Mouse (Mus musculus): Measurements from ENCODE around the gene Cyp1b1. TPM values are rescaled to one million over a fixed set of nuclear protein-coding genes. Genes with fewer than 3 reads are reported as not detected.
A peak's percentile ranks its signal among the peaks of the same experiment; 100 is the strongest.

The Cyp1b1 gene
- polyA plus RNA-seq, 1 experiment = 3.1 TPM

GRCm38 (mm10) chr17:79728585-79729503 is 14.0 kb upstream of the Cyp1b1 start:
- Histone ChIP-seq H3K27ac (replicated peaks; ENCODE audit: low read depth, low read length) (no peak overlapping the region), H3K4me3 (ENCODE audit: insufficient read depth, low read depth, low read length) (no peak overlapping the region)

GRCm38 (mm10) chr17:79728053-79728584 is 13.3 kb upstream of the Cyp1b1 start:
- Histone ChIP-seq H3K4me1 (ENCODE audit: control insufficient read depth, insufficient read depth, insufficient read length, low read length) (no peaks in the 10 kb centered on the region), H3K27ac (replicated peaks; ENCODE audit: low read depth, low read length) (no peak overlapping the region), H3K4me3 (ENCODE audit: insufficient read depth, low read depth, low read length) (no peak overlapping the region)

More at GRCm38 (mm10) chr17:79728585-79729503, 14.0 kb upstream of the Cyp1b1 start:
- no peaks in the 10 kb centered on the region for H3K4me1 ChIP-seq (ENCODE audit: control insufficient read depth, insufficient read depth, insufficient read length, low read length)

DNA sequence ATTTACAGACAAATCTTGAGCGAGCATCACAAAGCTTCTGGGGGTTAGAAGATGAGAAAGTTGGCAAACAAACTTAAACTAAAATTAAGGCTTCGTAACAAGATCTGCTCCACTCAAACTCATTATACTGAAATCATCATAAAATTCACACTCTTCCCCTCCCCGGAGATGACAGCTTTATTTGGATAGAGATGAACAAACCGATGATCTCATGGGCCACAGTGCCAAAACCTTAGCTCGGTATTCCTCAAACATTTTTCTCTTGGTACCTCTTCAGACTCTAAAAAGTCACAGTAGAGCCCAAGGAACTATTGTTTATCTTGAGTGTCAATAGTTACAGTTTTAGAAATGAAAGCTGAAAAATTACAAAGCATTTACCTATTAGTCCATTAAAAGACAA is 11.8 kb upstream of the Cyp1b1 start:
- Histone ChIP-seq H3K4me3 (ENCODE audit: insufficient read depth, low read depth, low read length) (no peak overlapping the region), H3K4me1 (ENCODE audit: control insufficient read depth, insufficient read depth, insufficient read length, low read length) (no peaks in the 10 kb centered on the region), H3K27ac (replicated peaks; ENCODE audit: low read depth, low read length) (no peak overlapping the region)

- Histone ChIP-seq H3K4me1 (ENCODE audit: control insufficient read depth, insufficient read depth, insufficient read length, low read length) (no peaks in the 10 kb centered on the region), H3K27ac (replicated peaks; ENCODE audit: low read depth, low read length) (no peak overlapping the region)
Observed at GRCm38 (mm10) chr17:79720681-79721080, 5.8 kb upstream of the Cyp1b1 start.

GRCm38 (mm10) chr17:79715649-79716143 is 835 bp upstream of the Cyp1b1 start:
- Histone ChIP-seq H3K4me1 (ENCODE audit: control insufficient read depth, insufficient read depth, insufficient read length, low read length) (peaks cover 10% of the 10 kb centered on the region), H3K4me3 (ENCODE audit: insufficient read depth, low read depth, low read length) (peak overlapping the region; percentile 46), H3K27ac (replicated peaks; ENCODE audit: low read depth, low read length) (no peak overlapping the region)

More at GRCm38 (mm10) chr17:79720681-79721080, 5.8 kb upstream of the Cyp1b1 start:
- no peak overlapping the region for H3K4me3 ChIP-seq (ENCODE audit: insufficient read depth, low read depth, low read length)

DNA sequence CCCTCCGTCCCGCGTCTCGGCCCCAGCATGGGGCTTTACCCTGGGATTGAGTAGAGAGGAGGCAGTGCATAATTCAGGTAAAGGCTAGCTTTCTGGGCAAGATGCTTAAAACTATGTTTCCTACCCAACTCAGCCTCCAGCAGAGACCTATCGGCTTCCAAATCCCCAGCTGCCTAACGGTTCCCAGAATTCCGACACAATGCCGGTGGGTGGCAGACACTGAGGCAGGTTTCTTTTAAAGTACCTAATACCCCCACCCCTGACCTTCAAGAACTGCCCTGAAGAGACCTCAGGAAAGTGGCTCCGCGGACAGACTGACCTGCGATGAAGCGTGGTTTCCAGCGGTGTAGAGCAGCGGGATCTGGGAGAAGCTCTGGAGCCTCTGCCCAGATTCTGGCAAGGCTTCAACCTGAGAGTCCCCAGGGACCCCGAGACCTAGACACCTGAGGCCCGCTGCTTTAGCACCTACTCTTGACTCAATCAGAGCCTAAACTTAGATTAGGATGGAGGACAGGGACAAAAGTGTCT is 429 bp downstream of the Cyp1b1 start:
- H3K4me1 ChIP-seq (ENCODE audit: control insufficient read depth, insufficient read depth, insufficient read length, low read length) = peaks cover 10% of the 10 kb centered on the region
- H3K27ac ChIP-seq (replicated peaks; ENCODE audit: low read depth, low read length) = 0 out of 2 replicates have a peak overlapping the region, but pooled peaks have one; percentile 41
- H3K4me3 ChIP-seq (ENCODE audit: insufficient read depth, low read depth, low read length) = peak overlapping the region; percentile 59

- Histone ChIP-seq H3K4me3 (ENCODE audit: insufficient read depth, low read depth, low read length) (peak overlapping the region; percentile 59), H3K27ac (replicated peaks; ENCODE audit: low read depth, low read length) (peak overlapping the region; percentile 41; the same call in 1 of the 2 replicates), H3K4me1 (ENCODE audit: control insufficient read depth, insufficient read depth, insufficient read length, low read length) (peaks cover 10% of the 10 kb centered on the region)
Observed at GRCm38 (mm10) chr17:79713643-79714367, 1.1 kb downstream of the Cyp1b1 start.

DNA sequence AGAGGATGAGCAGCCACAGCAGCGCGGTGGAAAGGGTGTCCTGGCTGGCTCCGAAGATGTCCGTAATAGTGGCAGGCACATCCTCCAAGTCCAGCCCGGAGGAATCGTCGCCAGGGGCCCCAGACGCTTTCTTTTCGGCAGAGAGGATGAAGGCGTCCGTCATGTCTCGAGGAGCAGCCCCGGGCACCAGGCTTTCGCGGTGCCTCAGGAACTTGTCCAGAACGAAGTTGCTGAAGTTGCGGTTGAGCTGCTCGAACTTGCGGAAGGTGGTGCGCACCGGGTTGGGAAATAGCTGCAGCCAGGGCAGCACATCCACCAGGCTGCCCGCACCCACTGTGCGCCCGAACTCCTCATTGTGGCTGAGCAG is 1.6 kb downstream of the Cyp1b1 start:
- H3K4me3 ChIP-seq (ENCODE audit: insufficient read depth, low read depth, low read length) = peak overlapping the region; percentile 59
- H3K4me1 ChIP-seq (ENCODE audit: control insufficient read depth, insufficient read depth, insufficient read length, low read length) = peaks cover 10% of the 10 kb centered on the region
- peak overlapping the region; percentile 37; the same call in 1 of the 2 replicates for H3K27ac ChIP-seq (replicated peaks; ENCODE audit: low read depth, low read length)

DNA sequence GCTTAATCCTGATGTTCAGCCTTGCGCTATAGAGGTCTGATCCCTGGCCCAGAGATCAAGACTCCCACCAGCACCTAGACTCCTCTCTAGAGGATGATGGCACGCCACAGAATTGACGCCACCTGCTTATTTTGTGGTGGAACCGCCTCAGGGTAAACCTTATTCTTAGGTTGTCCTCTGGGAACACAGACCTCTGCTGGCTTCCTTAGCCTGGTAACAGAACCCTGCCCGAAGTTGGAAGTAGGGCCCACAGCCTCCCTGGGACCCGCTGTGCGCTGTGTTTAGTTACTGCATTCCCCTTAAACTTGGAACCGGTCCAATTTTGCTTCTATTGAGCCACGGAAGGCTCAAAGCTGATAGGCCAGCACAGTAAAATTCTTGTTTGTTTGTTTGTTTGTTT is 2.3 kb downstream of the Cyp1b1 start:
- Histone ChIP-seq H3K4me1 (ENCODE audit: control insufficient read depth, insufficient read depth, insufficient read length, low read length) (peaks cover 10% of the 10 kb centered on the region), H3K27ac (replicated peaks; ENCODE audit: low read depth, low read length) (0 out of 2 replicates have a peak overlapping the region, but pooled peaks have one; percentile 33), H3K4me3 (ENCODE audit: insufficient read depth, low read depth, low read length) (peak overlapping the region; percentile 59)

GRCm38 (mm10) chr17:79711944-79712343 is 2.9 kb downstream of the Cyp1b1 start:
- Histone ChIP-seq H3K27ac (replicated peaks; ENCODE audit: low read depth, low read length) (no peak overlapping the region; the same call in 1 of the 2 replicates), H3K4me3 (ENCODE audit: insufficient read depth, low read depth, low read length) (peak overlapping the region; percentile 59), H3K4me1 (ENCODE audit: control insufficient read depth, insufficient read depth, insufficient read length, low read length) (peaks cover 10% of the 10 kb centered on the region)

DNA sequence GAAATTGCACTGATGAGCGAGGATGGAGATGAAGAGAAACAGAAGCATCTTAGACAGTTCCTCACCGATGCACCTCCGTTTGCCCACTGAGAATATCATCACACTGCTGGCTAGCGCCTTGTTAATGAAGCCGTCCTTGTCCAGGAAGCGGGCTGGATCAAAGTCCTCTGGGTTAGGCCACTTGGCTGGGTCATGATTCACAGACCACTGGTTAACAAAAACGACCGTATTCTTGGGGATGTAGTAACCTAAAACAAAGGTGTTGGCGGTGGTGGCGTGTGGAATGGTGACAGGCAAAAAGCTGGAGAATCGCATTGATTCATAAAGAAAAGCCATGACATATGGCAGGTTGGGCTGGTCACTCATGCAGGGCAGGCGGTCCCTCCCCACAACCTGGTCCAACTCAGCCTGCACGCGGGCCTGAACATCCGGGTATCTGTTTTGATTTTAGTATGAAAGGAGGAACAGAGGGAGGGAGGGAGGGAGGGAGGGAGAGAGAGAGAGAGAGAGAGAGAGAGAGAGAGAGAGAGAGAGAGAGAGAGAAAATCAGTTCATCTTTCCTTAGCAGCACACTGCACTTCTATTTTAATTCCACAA is 4.5 kb downstream of the Cyp1b1 start:
- no peak overlapping the region for H3K4me3 ChIP-seq (ENCODE audit: insufficient read depth, low read depth, low read length)
- peaks cover 10% of the 10 kb centered on the region for H3K4me1 ChIP-seq (ENCODE audit: control insufficient read depth, insufficient read depth, insufficient read length, low read length)
- H3K27ac ChIP-seq (replicated peaks; ENCODE audit: low read depth, low read length) = no peak overlapping the region

GRCm38 (mm10) chr17:79709718-79710117 is 5.1 kb downstream of the Cyp1b1 start:
- Histone ChIP-seq H3K4me3 (ENCODE audit: insufficient read depth, low read depth, low read length) (no peak overlapping the region; the same call in 1 of the 2 replicates), H3K4me1 (ENCODE audit: control insufficient read depth, insufficient read depth, insufficient read length, low read length) (peaks cover 10% of the 10 kb centered on the region), H3K27ac (replicated peaks; ENCODE audit: low read depth, low read length) (no peak overlapping the region)

- Histone ChIP-seq H3K4me3 (ENCODE audit: insufficient read depth, low read depth, low read length) (no peak overlapping the region), H3K27ac (replicated peaks; ENCODE audit: low read depth, low read length) (no peak overlapping the region), H3K4me1 (ENCODE audit: control insufficient read depth, insufficient read depth, insufficient read length, low read length) (no peaks in the 10 kb centered on the region)
Observed at GRCm38 (mm10) chr17:79708168-79708567, 6.7 kb downstream of the Cyp1b1 start.

GRCm38 (mm10) chr17:79705671-79706455 is 9.0 kb downstream of the Cyp1b1 start:
- peak overlapping the region; percentile 24 for H3K27ac ChIP-seq (replicated peaks; ENCODE audit: low read depth, low read length)
- H3K4me1 ChIP-seq (ENCODE audit: control insufficient read depth, insufficient read depth, insufficient read length, low read length) = no peaks in the 10 kb centered on the region
- H3K4me3 ChIP-seq (ENCODE audit: insufficient read depth, low read depth, low read length) = no peak overlapping the region

Measured in brown adipose tissue, adult 24 weeks (tissue).